ENCODE assay signal across 10 mouse cellular contexts in the genomic region with DNA sequence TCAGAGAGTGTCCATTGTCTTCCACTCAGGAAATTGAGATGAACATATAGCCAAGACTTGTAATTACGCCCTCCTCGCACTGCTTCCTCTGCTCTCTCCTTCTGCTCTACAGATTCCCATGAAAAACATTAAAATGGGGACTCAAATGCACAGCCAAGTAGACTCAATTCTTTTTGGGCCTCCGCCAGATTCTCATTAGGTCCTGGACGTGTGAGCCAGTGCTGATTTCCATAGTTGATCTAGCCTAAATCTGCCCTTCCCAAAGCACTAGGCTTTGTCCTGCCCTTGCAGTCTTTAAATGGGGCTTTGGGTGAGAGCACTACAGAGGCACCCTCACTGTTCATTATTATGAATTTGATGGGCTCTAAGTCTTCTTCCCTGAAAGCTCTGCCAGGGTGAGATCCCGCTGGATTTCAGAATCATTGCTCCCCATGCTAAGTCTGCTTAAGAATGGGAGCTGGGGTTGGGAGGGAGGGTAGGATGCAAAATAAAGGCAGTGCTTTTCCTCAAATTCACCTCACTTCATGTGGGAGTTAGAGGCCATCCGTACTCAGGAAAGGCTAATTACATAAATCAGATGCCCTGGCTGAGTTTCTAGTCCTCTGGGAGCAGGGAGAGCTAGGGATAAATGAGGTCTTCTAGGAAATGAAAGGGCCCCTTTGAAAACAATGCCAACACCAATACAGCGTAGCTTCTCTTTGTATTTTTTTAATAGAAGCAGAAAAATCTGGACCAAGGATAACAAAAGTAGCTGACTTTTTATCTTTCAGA. TPM values are rescaled to one million over a fixed set of nuclear protein-coding genes. Genes with fewer than 3 reads are reported as not detected.
DNase-seq lines count a peak whose midpoint lies in the region; ATAC-seq and TF ChIP-seq lines count a peak whose summit lies in the region.
"Had no signal": no experiment of that assay in that cellular context is flagged by ENCODE, and none has a peak within 500 bp of the region (broad histone marks: within the 10 kb centered on the region; RNA-seq: fewer than 3 reads in every experiment).

No protein-coding gene starts in this region.

- H3K27ac ChIP-seq in heart, embryonic 16.5 days (ENCODE audit: low read length): peak overlapping the region; percentile 32
- peak overlapping the region; percentile 76 for H3K27ac ChIP-seq in forebrain, embryonic 10.5 days
- H3K27ac ChIP-seq in kidney, postnatal 0 days: peak overlapping the region; percentile 60
- H3K27ac ChIP-seq: limb, embryonic 12.5 days had no signal

- peaks cover 16% of the 10 kb centered on the region for H3K4me1 ChIP-seq in heart, embryonic 16.5 days (ENCODE audit: control insufficient read depth, insufficient read depth, low read length)
- peaks cover 73% of the 10 kb centered on the region for H3K4me1 ChIP-seq in forebrain, embryonic 10.5 days
- H3K4me1 ChIP-seq in kidney, postnatal 0 days (replicated peaks; ENCODE audit: insufficient read depth, low read length): 0 out of 2 replicates have a peak, but pooled peaks cover 8% of the 10 kb centered on the region

- no peak for DNase-seq in heart, postnatal 25 days (ENCODE audit: low spot score)
- peak; percentile 63 for DNase-seq in NIH3T3 (ENCODE audit: low read depth)
- no peak for DNase-seq in forebrain, embryonic 10.5 days (ENCODE audit: extremely low spot score, low spot score)
- DNase-seq in kidney, postnatal 0 days (ENCODE audit: low spot score): peak; percentile 85
- no peak for DNase-seq in urinary bladder, postnatal 4 days (ENCODE audit: low spot score in 2 of 2)
- no peak for DNase-seq in spleen, postnatal 4 days (ENCODE audit: low spot score in 2 of 2)
- DNase-seq: adrenal gland, adult 8-10 months had no signal

- intact Hi-C loops in heart, postnatal 25 days (cut with DNase I): no loop called here

- H3K4me2 ChIP-seq in heart, embryonic 16.5 days (ENCODE audit: low read depth, low read length): no peak overlapping the region
- H3K4me2 ChIP-seq in kidney, postnatal 0 days (ENCODE audit: low read length): no peak overlapping the region
- H3K4me2 ChIP-seq: limb, embryonic 12.5 days had no signal

- H3K4me3 ChIP-seq in heart, embryonic 16.5 days (ENCODE audit: low read length): no peak overlapping the region
- H3K4me3 ChIP-seq in forebrain, embryonic 10.5 days: no peak overlapping the region
- H3K4me3 ChIP-seq in kidney, postnatal 0 days (replicated peaks; ENCODE audit: low read depth, low read length): no peak overlapping the region
- H3K4me3 ChIP-seq: limb, embryonic 12.5 days had no signal

- no peak for TF ChIP-seq CTCF in kidney, postnatal 0 days (IDR thresholded peaks at IDR 0.05; ENCODE audit: low read depth)

- WGBS in heart, embryonic 16.5 days: 58% methylated on average over 7 of the region's 7 CpGs
- 48% methylated on average over 7 of the region's 7 CpGs for WGBS in forebrain, embryonic 10.5 days
- WGBS in kidney, postnatal 0 days: 38% methylated on average over 7 of the region's 7 CpGs

- ATAC-seq in heart, embryonic 16.5 days (replicated peaks; ENCODE audit: extremely low read depth, insufficient read depth, low FRiP score): 0 out of 2 replicates have a peak, but pooled peaks have one; percentile 37
- no peak for ATAC-seq in kidney, postnatal 0 days (replicated peaks; ENCODE audit: low FRiP score, low read depth)
- no peak for ATAC-seq in inflammation-experienced regulatory T-cells, adult 6 months

- no peaks in the 10 kb centered on the region for H3K27me3 ChIP-seq in heart, embryonic 16.5 days (ENCODE audit: control insufficient read depth, insufficient read depth, low read length)
- peaks cover 15% of the 10 kb centered on the region; the same call in 1 of the 2 replicates for H3K27me3 ChIP-seq in forebrain, embryonic 10.5 days (ENCODE audit: poor library complexity, severe bottlenecking)
- no peaks in the 10 kb centered on the region for H3K27me3 ChIP-seq in kidney, postnatal 0 days (ENCODE audit: insufficient read depth, low read length)
- H3K27me3 ChIP-seq: limb, embryonic 12.5 days had no signal

- no peaks in the 10 kb centered on the region for H3K9me3 ChIP-seq in heart, embryonic 16.5 days (replicated peaks; ENCODE audit: control insufficient read depth, low read length)
- no peaks in the 10 kb centered on the region for H3K9me3 ChIP-seq in forebrain, embryonic 10.5 days
- no peaks in the 10 kb centered on the region for H3K9me3 ChIP-seq in kidney, postnatal 0 days (replicated peaks; ENCODE audit: low read length)
- H3K9me3 ChIP-seq: limb, embryonic 12.5 days had no signal

- H3K9ac ChIP-seq in heart, embryonic 16.5 days (ENCODE audit: low read length): no peak overlapping the region
- no peak overlapping the region for H3K9ac ChIP-seq in kidney, postnatal 0 days (ENCODE audit: low read depth, low read length)
- H3K9ac ChIP-seq: limb, embryonic 12.5 days had no signal

- no peaks in the 10 kb centered on the region for H3K36me3 ChIP-seq in heart, embryonic 16.5 days (ENCODE audit: control insufficient read depth, insufficient read depth)
- peaks cover 14% of the 10 kb centered on the region for H3K36me3 ChIP-seq in forebrain, embryonic 10.5 days (replicated peaks)
- H3K36me3 ChIP-seq in kidney, postnatal 0 days (ENCODE audit: insufficient read depth, low read length): no peaks in the 10 kb centered on the region

RNA-seq across cellular contexts. Expression of gene Ptn, which starts 32.3 kb away (rescaled TPM):
- 245 and 273 TPM in 2 replicates for polyA plus RNA-seq in heart, embryonic 16.5 days (2015; fragmentation: Nextera tagmentation; extraction: Ambion mirVana)
- 1 to 10 TPM; 4.2 to 4.4 TPM for total RNA-seq in heart, postnatal 25 days (2021)
- 142 and 150 TPM in 2 replicates for polyA plus RNA-seq in forebrain, embryonic 10.5 days (2016; fragmentation: Nextera tagmentation; extraction: Ambion mirVana)
- 449 and 471 TPM in 2 replicates for polyA plus RNA-seq in kidney, postnatal 0 days (2015; fragmentation: Nextera tagmentation; extraction: Ambion mirVana)
- polyA plus RNA-seq in inflammation-experienced regulatory T-cells, adult 6 months (2017; shearing (Covaris generic)): under 1 TPM in 1 of 3 experiments, not detected in 2; 0.38 TPM

Comparison
In these comparisons a context has a peak if more than half of its experiments do, and no peak if none do; other contexts are left out.
1. DNase-seq: peak in NIH3T3 (single experiment) and kidney, postnatal 0 days (single experiment); none in heart, postnatal 25 days (single experiment), forebrain, embryonic 10.5 days (single experiment), urinary bladder, postnatal 4 days (0 of 2) and spleen, postnatal 4 days (0 of 2).
2. RNA of gene Ptn, which starts 32.3 kb away (polyA plus RNA-seq): 449 to 471 TPM in kidney, postnatal 0 days, 245 to 273 TPM in heart, embryonic 16.5 days and 142 to 150 TPM in forebrain, embryonic 10.5 days; 0.38 TPM in inflammation-experienced regulatory T-cells, adult 6 months; every median in the first group is over 100 times any median in the second.
3. Peak in every context shown above with its lines, with median percentiles within 50 percentile points of each other: H3K27ac ChIP-seq.